Mouse (Mus musculus) G1E (cell line): ENCODE measurements around the gene Sstr3. TPM values are rescaled to one million over a fixed set of nuclear protein-coding genes. Genes with fewer than 3 reads are reported as not detected.

Experiments
- ATAC-seq: 2 replicates; pipeline ENCODE4 v1.8.0; 2016; ENCODE audit warnings: mild to moderate bottlenecking; ENCODE audit not compliant: insufficient number of reproducible peaks, poor library complexity, low FRiP score, severe bottlenecking; ENCODE audit errors: extremely low read depth
- DNase-seq: peaks from one replicate; pipeline ENCODE4 v3.0.0; 2012; ENCODE audit warnings: low spot score
- H3K27me3 ChIP-seq: 2 replicates; pipeline ENCODE4 v1.6.1; 2012; ENCODE audit warnings: mild to moderate bottlenecking, low read length, inconsistent platforms; ENCODE audit not compliant: insufficient read depth
- H3K36me3 ChIP-seq: replicated peaks from 2 replicates; pipeline ENCODE3; 2012; ENCODE audit warnings: mild to moderate bottlenecking, inconsistent platforms
- H3K4me1 ChIP-seq: 2 replicates; pipeline ENCODE4 v1.6.1; 2012; ENCODE audit warnings: low read depth, low read length, inconsistent platforms, mixed read lengths; ENCODE audit not compliant: insufficient read depth
- H3K4me3 ChIP-seq: 2 replicates; pipeline ENCODE4 v1.5.1; 2012; ENCODE audit warnings: low read depth, mild to moderate bottlenecking, inconsistent platforms, low read length, moderate library complexity, mixed read lengths
- H3K9me3 ChIP-seq: replicated peaks from 2 replicates; pipeline ENCODE4 v1.6.1; 2012; ENCODE audit warnings: inconsistent platforms
- CTCF ChIP-seq: IDR thresholded peaks from 2 replicates; pipeline ENCODE4 v1.5.1; 2012; ENCODE audit warnings: low read depth, low read length, inconsistent platforms, mixed read lengths
- GATA1 ChIP-seq: IDR thresholded peaks from 2 replicates; pipeline ENCODE4 v1.6.1; 2012; ENCODE audit warnings: borderline replicate concordance, low read length, inconsistent platforms, mixed read lengths
- GATA2 ChIP-seq: IDR thresholded peaks from 2 replicates; pipeline ENCODE4 v1.6.1; 2012; ENCODE audit warnings: low read depth, low read length, inconsistent platforms, borderline replicate concordance
- POLR2AphosphoS5 ChIP-seq: IDR thresholded peaks from 2 replicates; pipeline ENCODE4 v1.6.1; 2012; ENCODE audit warnings: low read depth, low read length, inconsistent platforms; ENCODE audit not compliant: insufficient replicate concordance
- TAL1 ChIP-seq: conservative IDR thresholded peaks from 2 replicates; pipeline ENCODE4 v1.6.1; 2012; ENCODE audit warnings: low read depth, low read length, inconsistent platforms, mixed read lengths
- polyA plus RNA-seq: library from polyadenylated mRNA; stranded (reverse); fragments of >175 nt; gene quantifications from 2 replicates; pipeline ENCODE4 v1.2.3, GENCODE M21; 2012
- total RNA-seq, 2 experiments: library from RNA; stranded (forward) in 1 of 2; stranded (reverse) in 1 of 2; fragments of 200-1000 nt in 1 of 2; fragments of >200 nt in 1 of 2; fragmentation: Nextera tagmentation in 1 of 2; gene quantifications; 2 replicates each; pipeline ENCODE4 v1.2.3; 2014 to 2017

The Sstr3 gene
- total and polyA plus RNA-seq, 3 experiments: 0.05 TPM; not detected in 2

GRCm38 (mm10) chr15:78527973-78528372 lies 16.5 kb downstream of the Sstr3 start:
- H3K4me3 ChIP-seq: no peak overlapping the region

GRCm38 (mm10) chr15:78524163-78524562 lies 20.3 kb downstream of the Sstr3 start:
- TF ChIP-seq GATA2 (no peak), TAL1 (no peak), GATA1 (no peak), CTCF (no peak), POLR2AphosphoS5 (no peak)
- no peak overlapping the region for H3K4me3 ChIP-seq
- DNase-seq (no peak), ATAC-seq (no peak)
- H3K9me3 ChIP-seq: no peaks in the 10 kb centered on the region
- H3K27me3 ChIP-seq: peaks cover 64% of the 10 kb centered on the region
- no peaks in the 10 kb centered on the region for H3K36me3 ChIP-seq
- H3K4me1 ChIP-seq: peaks cover 6% of the 10 kb centered on the region

More at GRCm38 (mm10) chr15:78527973-78528372, 16.5 kb downstream of the Sstr3 start:
- peaks cover 62% of the 10 kb centered on the region for H3K27me3 ChIP-seq
- H3K4me1 ChIP-seq: peaks cover 7% of the 10 kb centered on the region
- TF ChIP-seq GATA1 (no peak), TAL1 (no peak), CTCF (no peak), GATA2 (no peak), POLR2AphosphoS5 (no peak)
- DNase-seq (no peak), ATAC-seq (no peak)
- H3K9me3 ChIP-seq: no peaks in the 10 kb centered on the region
- no peaks in the 10 kb centered on the region for H3K36me3 ChIP-seq

DNA sequence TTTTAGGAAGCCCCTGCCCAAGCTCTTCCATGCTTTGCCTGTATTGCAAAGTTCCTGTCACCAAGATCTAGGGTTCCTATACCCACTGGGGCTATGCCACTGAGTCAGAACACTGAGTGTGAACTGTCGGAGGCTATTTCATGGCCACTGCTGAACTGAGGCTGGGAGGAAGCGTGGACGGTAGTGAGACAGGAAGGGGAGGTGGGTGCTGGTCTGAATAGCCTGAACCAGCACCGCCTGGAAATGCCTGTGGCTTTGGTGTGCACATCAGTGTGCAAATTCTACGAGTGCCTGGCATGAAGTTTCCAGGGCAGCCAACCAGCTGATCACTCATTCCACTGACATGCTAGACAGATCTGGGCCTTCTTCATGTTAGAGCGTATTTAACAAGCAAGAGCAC lies 22.6 kb downstream of the Sstr3 start:
- DNase-seq: no peak
- no peak for TF ChIP-seq GATA1
- TF ChIP-seq CTCF: no peak
- no peak for TF ChIP-seq POLR2AphosphoS5
- TF ChIP-seq GATA2: no peak
- TF ChIP-seq TAL1: no peak
- H3K27me3 ChIP-seq: peaks cover 64% of the 10 kb centered on the region
- peaks cover 8% of the 10 kb centered on the region for H3K4me1 ChIP-seq
- no peak for ATAC-seq
- H3K4me3 ChIP-seq: no peak overlapping the region
- H3K36me3 ChIP-seq: no peaks in the 10 kb centered on the region
- no peaks in the 10 kb centered on the region for H3K9me3 ChIP-seq

GRCm38 (mm10) chr15:78521331-78521730 lies 23.2 kb downstream of the Sstr3 start:
- Histone ChIP-seq H3K9me3 (no peaks in the 10 kb centered on the region), H3K4me3 (no peak overlapping the region), H3K27me3 (peaks cover 62% of the 10 kb centered on the region), H3K4me1 (peaks cover 8% of the 10 kb centered on the region), H3K36me3 (no peaks in the 10 kb centered on the region)
- TF ChIP-seq POLR2AphosphoS5: no peak
- TF ChIP-seq GATA2: no peak
- no peak for TF ChIP-seq GATA1
- TF ChIP-seq TAL1: no peak
- no peak for TF ChIP-seq CTCF
- DNase-seq: no peak
- ATAC-seq: no peak

GRCm38 (mm10) chr15:78520112-78520715 lies 24.3 kb downstream of the Sstr3 start:
- no peaks in the 10 kb centered on the region for H3K9me3 ChIP-seq
- H3K4me1 ChIP-seq: peaks cover 12% of the 10 kb centered on the region
- peaks cover 57% of the 10 kb centered on the region for H3K27me3 ChIP-seq
- no peaks in the 10 kb centered on the region for H3K36me3 ChIP-seq
- no peak for TF ChIP-seq GATA1
- TF ChIP-seq POLR2AphosphoS5: no peak
- no peak for TF ChIP-seq GATA2
- no peak for TF ChIP-seq CTCF
- no peak for TF ChIP-seq TAL1
- no peak for ATAC-seq
- H3K4me3 ChIP-seq: no peak overlapping the region
- no peak for DNase-seq

GRCm38 (mm10) chr15:78518221-78518620 lies 26.3 kb downstream of the Sstr3 start:
- ATAC-seq: no peak
- Histone ChIP-seq H3K27me3 (peaks cover 47% of the 10 kb centered on the region), H3K36me3 (no peaks in the 10 kb centered on the region), H3K4me3 (no peak overlapping the region), H3K4me1 (peaks cover 12% of the 10 kb centered on the region), H3K9me3 (no peaks in the 10 kb centered on the region)
- no peak for DNase-seq
- TF ChIP-seq CTCF (no peak), TAL1 (no peak), GATA2 (no peak), POLR2AphosphoS5 (no peak), GATA1 (no peak)
